Mouse (Mus musculus): ENCODE measurements around the gene Slitrk4.

Slitrk4 gene

DNA sequence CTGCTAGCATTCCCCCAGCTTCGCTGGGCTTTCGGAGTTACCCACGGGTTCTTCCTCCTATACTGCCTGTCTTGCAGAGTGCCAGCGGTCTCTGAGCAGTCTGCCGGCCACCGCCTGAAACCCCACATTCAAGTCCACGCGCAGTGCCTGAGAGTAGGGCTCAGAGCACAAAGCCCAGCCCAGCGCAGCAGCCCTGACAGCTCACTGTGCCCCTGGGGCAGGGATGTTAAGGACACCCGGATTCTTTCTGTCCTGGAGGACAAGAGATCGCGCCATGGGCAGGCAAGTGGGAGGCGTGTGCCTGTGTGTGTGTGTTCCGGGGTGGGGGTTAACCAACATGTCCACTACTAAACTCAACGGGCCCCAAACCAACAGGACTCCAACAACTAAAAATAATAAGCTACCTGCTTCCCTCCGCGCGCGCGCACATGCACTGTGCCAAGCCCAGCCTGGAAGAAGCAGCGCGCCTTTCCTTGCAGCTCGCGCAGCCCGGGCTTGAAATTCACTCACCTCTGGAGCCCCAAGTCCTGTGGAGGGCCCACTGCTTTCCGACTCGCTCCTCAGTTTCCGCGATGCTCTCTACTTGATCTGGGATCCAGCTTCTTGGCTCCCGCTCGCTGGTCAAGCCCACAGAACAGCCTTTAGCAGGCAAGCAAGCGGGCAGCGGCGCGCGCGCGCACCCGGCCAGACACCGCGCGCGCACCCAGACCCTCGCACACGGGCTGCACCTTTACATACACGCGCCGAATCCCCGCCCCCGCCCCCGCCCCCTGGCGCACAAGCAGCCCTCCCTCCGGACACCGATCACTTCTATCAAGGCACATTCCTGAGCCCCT, at the start of gene Slitrk4:
Gene Slitrk4, minus strand, starts transcription at position 707 of the 836 bp plus-strand sequence.
- DNase-seq (ENCODE audit: inconsistent age in 2 of 2, low spot score in 1 of 2), result no peak

DNA sequence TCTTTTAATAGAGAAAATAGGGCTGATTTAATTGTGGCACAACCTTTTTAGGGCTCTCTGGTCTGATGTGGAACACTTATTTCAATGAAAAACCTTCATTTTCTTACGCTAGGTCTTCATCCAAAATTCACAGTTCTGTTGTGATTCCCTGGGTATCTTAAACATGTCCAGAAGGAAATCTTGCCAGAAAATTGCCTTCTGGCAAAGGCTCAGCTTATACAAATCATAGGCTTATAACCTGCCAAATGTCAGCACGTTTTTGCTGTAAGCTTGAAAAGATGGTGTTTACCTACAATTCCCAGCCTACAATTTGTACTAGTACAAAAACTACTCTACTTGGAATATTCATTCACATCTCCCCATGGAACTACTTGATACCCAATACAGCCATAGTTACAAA, 42.7 kb upstream of the Slitrk4 start:
- DNase-seq (ENCODE audit: inconsistent age in 2 of 2, low spot score in 1 of 2), result no peak

DNA sequence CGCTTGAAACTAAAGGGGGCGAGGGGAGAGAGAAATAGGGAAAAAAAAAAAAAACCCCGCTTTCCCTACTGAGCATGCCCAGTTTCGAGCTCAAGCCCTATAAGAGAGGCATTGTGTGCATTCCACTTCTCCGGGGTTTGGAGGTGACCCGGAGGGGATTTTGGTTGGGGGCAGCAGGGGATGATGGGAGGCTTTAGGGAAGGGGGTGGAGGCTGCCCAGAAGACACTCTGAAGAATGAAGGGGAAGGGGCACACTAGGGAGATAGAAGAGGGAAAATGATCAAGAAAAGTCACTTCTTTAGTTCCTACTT, 1.1 kb upstream of the Slitrk4 start:
- no peak for DNase-seq (ENCODE audit: inconsistent age in 2 of 2, low spot score in 1 of 2)

DNA sequence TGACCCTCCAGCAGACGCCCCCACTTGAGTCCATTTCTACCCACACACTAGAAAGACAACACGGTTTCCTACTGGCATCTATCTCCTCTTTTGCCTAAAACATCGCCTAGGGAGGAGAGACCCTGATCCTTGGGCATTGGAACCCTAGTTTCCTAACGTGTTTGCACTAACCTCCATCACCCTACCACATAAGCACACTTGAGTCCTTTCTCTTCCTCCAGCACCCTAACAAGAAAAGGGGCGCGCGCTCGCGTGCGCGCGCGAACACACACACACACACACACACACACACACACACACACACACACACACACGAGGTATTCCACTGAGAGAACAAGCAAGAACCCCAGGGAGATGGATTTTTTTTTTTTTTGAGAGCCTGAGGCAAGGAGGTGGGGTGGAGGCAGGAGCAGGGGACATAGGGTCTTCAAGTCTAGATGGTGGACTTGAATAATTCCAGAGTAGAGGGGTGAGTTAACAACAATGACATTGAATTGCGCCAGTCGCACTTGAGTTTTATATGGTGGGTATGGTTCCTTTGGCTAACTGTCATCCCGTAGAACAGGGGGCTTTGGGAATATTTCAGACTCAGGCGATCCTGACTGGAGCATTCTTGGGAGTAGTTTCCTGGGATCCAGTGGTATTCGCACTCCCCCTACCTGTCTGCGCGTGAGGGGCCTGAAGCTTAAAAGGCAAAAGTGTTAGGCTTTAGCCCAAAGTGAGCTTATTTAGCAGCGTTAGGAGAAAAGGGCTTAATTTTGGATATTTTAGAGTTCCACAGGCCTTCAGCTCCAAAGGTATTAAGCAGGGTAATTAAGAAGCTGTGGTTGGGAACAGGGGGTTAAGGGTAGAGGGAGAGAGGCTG, 562 bp upstream of the Slitrk4 start:
- DNase-seq (ENCODE audit: inconsistent age in 2 of 2, low spot score in 1 of 2), result no peak

DNA sequence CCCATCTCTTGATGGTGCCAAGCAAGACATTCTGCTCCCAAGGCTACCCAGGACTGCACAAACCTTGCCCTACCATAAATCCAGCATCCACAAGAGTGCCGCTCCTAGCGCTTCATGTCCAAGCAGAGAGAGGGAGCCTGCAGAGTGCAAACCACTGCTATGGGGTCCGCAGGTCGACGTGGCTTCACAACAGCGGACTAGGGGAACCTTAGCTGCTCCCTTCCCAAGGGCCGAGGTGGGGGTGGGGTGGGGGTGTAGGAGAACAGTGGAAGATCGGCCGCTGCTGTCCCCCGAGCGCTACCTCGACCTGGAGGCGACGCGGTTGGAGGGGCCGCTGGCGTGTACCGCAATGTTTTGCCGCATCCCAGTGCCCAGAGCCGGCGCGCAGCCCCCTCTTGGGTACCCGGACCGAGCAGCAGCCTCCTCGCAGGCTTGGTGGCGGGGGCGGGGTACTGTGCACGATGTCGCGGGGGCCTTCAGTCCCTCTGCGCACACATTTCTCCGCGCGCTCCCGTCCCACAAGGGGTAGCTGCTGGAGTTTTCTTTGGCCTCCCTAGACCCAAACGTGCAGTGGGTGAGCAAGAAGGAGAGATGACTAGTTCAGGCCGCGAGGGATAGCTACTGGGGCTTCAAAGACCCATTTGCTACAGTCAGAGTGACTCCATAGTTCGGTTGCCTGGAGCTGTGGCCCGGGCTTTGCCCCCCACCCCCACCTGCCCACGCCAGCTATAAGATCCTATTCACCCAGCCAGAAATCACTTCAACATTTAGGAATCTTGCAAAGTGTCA, 1.1 kb downstream of the Slitrk4 start:
- no peak for DNase-seq (ENCODE audit: inconsistent age in 2 of 2, low spot score in 1 of 2)

DNA sequence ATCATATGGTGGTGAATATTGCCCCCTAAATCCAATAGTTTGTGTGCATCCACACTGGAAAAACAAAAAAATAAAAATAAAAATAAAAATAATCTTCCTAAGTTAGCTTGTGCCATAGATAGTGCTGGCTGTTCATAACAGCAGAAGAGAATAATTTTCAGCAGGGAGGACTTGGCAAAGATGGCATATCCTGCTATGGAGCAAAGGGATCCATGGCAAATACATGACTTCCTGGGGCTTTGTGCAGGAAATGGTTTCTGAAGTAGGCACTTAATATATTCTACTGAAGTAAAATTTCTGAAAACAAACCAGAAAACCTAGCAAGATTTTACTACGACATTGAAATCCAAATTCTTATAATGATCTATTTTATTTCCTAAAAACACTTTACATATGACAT, 13.3 kb downstream of the Slitrk4 start:
- DNase-seq (ENCODE audit: inconsistent age in 2 of 2, low spot score in 1 of 2), result no peak
